Mouse (Mus musculus) kidney, adult 2 months (tissue): ENCODE data around the gene Stx8.

Source experiments
- CTCF ChIP-seq: fragments of 200-500 bp; conservative IDR thresholded peaks from 2 replicates; pipeline ENCODE4 v1.5.1; 2011; ENCODE audit warnings: low read depth, mild to moderate bottlenecking, control low read depth, low read length, moderate library complexity, mixed read lengths; ENCODE audit not compliant: insufficient read depth, insufficient read length
- POLR2A ChIP-seq: fragments of 200-500 bp; IDR thresholded peaks from one replicate; pipeline ENCODE4 v1.6.1; 2011; ENCODE audit warnings: low read depth, low read length, control low read depth

DNA sequence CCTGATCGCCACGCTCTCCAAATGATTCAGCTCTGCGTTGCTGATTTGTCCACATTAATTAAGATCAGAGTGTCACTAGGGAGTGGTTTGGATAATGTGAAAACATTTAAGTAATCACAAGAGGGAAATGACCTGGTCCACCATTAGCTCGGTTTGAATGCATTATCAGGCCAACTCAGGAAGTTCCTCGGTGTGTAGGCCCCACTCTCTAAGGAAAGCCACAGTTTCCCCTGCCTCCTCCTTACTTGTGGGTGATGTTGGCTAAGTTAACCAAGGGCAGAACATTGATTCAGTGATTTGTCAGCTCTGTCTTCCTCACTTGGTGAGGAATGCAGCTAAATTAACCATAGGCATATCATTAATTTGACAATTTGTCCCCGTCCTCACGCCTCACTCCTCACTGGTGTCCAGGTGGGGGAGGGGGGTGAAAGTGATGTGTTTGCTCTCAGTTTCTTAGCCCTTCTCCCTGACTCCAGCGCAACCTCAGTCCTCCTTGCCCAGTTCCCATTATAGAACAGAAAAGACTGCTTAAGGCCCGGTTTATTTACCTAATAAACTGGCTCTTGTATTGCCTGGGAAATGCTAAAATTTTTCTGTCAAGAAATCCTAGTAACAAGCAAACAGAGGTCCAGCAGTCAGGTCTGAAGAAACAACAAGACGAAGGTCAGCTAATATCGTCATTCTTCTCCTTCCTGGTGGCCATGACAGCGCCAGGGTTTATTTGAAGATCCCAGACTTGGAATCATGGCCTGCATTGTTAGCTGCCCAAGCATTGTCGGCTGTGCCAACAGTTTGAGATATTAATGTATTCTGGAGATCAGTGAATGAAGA, 178.5 kb downstream of the Stx8 start:
- no peak for TF ChIP-seq CTCF
- no peak for TF ChIP-seq POLR2A
